Mouse (Mus musculus): ENCODE measurements around the gene Id1. TPM values are rescaled to one million over a fixed set of nuclear protein-coding genes. Genes with fewer than 3 reads are reported as not detected.
A peak's percentile ranks its signal among the peaks of the same experiment; 100 is the strongest.

Gene Id1
- total and polyA plus RNA-seq, 2 experiments: 16.4 to 33.0 TPM

- H3K36me3 ChIP-seq (ENCODE audit: control insufficient read depth, insufficient read depth, low read length): peaks cover 15% of the 10 kb centered on the region
- no peak overlapping the region for H3K4me3 ChIP-seq (ENCODE audit: insufficient read depth, low read depth, low read length)
- 96% methylated on average over 21 of the region's 21 CpGs for WGBS
- TF ChIP-seq CTCF (IDR thresholded peaks at IDR 0.05; ENCODE audit: low read depth, low read length) (no peak), POLR2A (IDR thresholded peaks at IDR 0.05; ENCODE audit: extremely low read depth, insufficient read depth, low read length) (no peak)
- H3K79me2 ChIP-seq (ENCODE audit: control insufficient read depth, insufficient read depth, low read length): no peaks in the 10 kb centered on the region
- H3K27me3 ChIP-seq (ENCODE audit: control insufficient read depth, insufficient read depth, low read length): no peaks in the 10 kb centered on the region
- H3K4me1 ChIP-seq (ENCODE audit: control insufficient read depth, insufficient read depth, low read length): peaks cover 5% of the 10 kb centered on the region; the same call in 1 of the 2 replicates
- DNase-seq (ENCODE audit: extremely low read depth, low read depth, low spot score): no peak
- H3K27ac ChIP-seq (replicated peaks; ENCODE audit: insufficient read depth, low read depth, low read length): no peak overlapping the region
- H3K9ac ChIP-seq (ENCODE audit: low read depth, low read length): no peak overlapping the region
Measured at GRCm38 (mm10) chr2:152703596-152704255, 32.3 kb upstream of the Id1 start.

GRCm38 (mm10) chr2:152704256-152704605 is 31.8 kb upstream of the Id1 start:
- 93% methylated on average over 5 of the region's 5 CpGs for WGBS
- H3K4me1 ChIP-seq (ENCODE audit: control insufficient read depth, insufficient read depth, low read length): peaks cover 5% of the 10 kb centered on the region; the same call in 1 of the 2 replicates
- DNase-seq (ENCODE audit: extremely low read depth, low read depth, low spot score): no peak
- no peaks in the 10 kb centered on the region for H3K27me3 ChIP-seq (ENCODE audit: control insufficient read depth, insufficient read depth, low read length)
- no peak overlapping the region for H3K9ac ChIP-seq (ENCODE audit: low read depth, low read length)
- no peak for TF ChIP-seq POLR2A (IDR thresholded peaks at IDR 0.05; ENCODE audit: extremely low read depth, insufficient read depth, low read length)
- no peak for TF ChIP-seq CTCF (IDR thresholded peaks at IDR 0.05; ENCODE audit: low read depth, low read length)
- H3K36me3 ChIP-seq (ENCODE audit: control insufficient read depth, insufficient read depth, low read length): peaks cover 15% of the 10 kb centered on the region
- no peaks in the 10 kb centered on the region for H3K79me2 ChIP-seq (ENCODE audit: control insufficient read depth, insufficient read depth, low read length)
- no peak overlapping the region for H3K27ac ChIP-seq (replicated peaks; ENCODE audit: insufficient read depth, low read depth, low read length)
- H3K4me3 ChIP-seq (ENCODE audit: insufficient read depth, low read depth, low read length): no peak overlapping the region

GRCm38 (mm10) chr2:152704811-152705370 is 31.2 kb upstream of the Id1 start:
- Histone ChIP-seq H3K36me3 (ENCODE audit: control insufficient read depth, insufficient read depth, low read length) (peaks cover 14% of the 10 kb centered on the region), H3K9ac (ENCODE audit: low read depth, low read length) (no peak overlapping the region), H3K4me3 (ENCODE audit: insufficient read depth, low read depth, low read length) (no peak overlapping the region), H3K79me2 (ENCODE audit: control insufficient read depth, insufficient read depth, low read length) (no peaks in the 10 kb centered on the region), H3K27ac (replicated peaks; ENCODE audit: insufficient read depth, low read depth, low read length) (no peak overlapping the region), H3K4me1 (ENCODE audit: control insufficient read depth, insufficient read depth, low read length) (peaks cover 5% of the 10 kb centered on the region; the same call in 1 of the 2 replicates), H3K27me3 (ENCODE audit: control insufficient read depth, insufficient read depth, low read length) (no peaks in the 10 kb centered on the region)
- no peak for TF ChIP-seq POLR2A (IDR thresholded peaks at IDR 0.05; ENCODE audit: extremely low read depth, insufficient read depth, low read length)
- TF ChIP-seq CTCF (IDR thresholded peaks at IDR 0.05; ENCODE audit: low read depth, low read length): no peak
- WGBS: 96% methylated on average over 14 of the region's 14 CpGs
- DNase-seq (ENCODE audit: extremely low read depth, low read depth, low spot score): no peak

- Histone ChIP-seq H3K36me3 (ENCODE audit: control insufficient read depth, insufficient read depth, low read length) (peaks cover 8% of the 10 kb centered on the region), H3K9ac (ENCODE audit: low read depth, low read length) (no peak overlapping the region), H3K4me1 (ENCODE audit: control insufficient read depth, insufficient read depth, low read length) (peaks cover 5% of the 10 kb centered on the region; the same call in 1 of the 2 replicates), H3K27me3 (ENCODE audit: control insufficient read depth, insufficient read depth, low read length) (no peaks in the 10 kb centered on the region), H3K79me2 (ENCODE audit: control insufficient read depth, insufficient read depth, low read length) (no peaks in the 10 kb centered on the region), H3K27ac (replicated peaks; ENCODE audit: insufficient read depth, low read depth, low read length) (0 out of 2 replicates have a peak overlapping the region, but pooled peaks have one; percentile 16), H3K4me3 (ENCODE audit: insufficient read depth, low read depth, low read length) (no peak overlapping the region)
- no peak for DNase-seq (ENCODE audit: extremely low read depth, low read depth, low spot score)
- 91% methylated on average over 22 of the region's 22 CpGs for WGBS
- TF ChIP-seq CTCF (IDR thresholded peaks at IDR 0.05; ENCODE audit: low read depth, low read length): no peak
- no peak for TF ChIP-seq POLR2A (IDR thresholded peaks at IDR 0.05; ENCODE audit: extremely low read depth, insufficient read depth, low read length)
Measured at GRCm38 (mm10) chr2:152705993-152706571, 30.0 kb upstream of the Id1 start.

- Histone ChIP-seq H3K27ac (replicated peaks; ENCODE audit: insufficient read depth, low read depth, low read length) (peak overlapping the region; percentile 45), H3K27me3 (ENCODE audit: control insufficient read depth, insufficient read depth, low read length) (no peaks in the 10 kb centered on the region), H3K9ac (ENCODE audit: low read depth, low read length) (peak overlapping the region; percentile 61), H3K4me3 (ENCODE audit: insufficient read depth, low read depth, low read length) (peak overlapping the region; percentile 58), H3K4me1 (ENCODE audit: control insufficient read depth, insufficient read depth, low read length) (peaks cover 5% of the 10 kb centered on the region; the same call in 1 of the 2 replicates), H3K36me3 (ENCODE audit: control insufficient read depth, insufficient read depth, low read length) (peaks cover 8% of the 10 kb centered on the region), H3K79me2 (ENCODE audit: control insufficient read depth, insufficient read depth, low read length) (no peaks in the 10 kb centered on the region)
- DNase-seq (ENCODE audit: extremely low read depth, low read depth, low spot score): no peak
- WGBS: 37% methylated on average over 7 of the region's 7 CpGs
- TF ChIP-seq CTCF (IDR thresholded peaks at IDR 0.05; ENCODE audit: low read depth, low read length) (no peak), POLR2A (IDR thresholded peaks at IDR 0.05; ENCODE audit: extremely low read depth, insufficient read depth, low read length) (no peak)
Measured at GRCm38 (mm10) chr2:152707186-152707585, 28.9 kb upstream of the Id1 start.
